Mouse (Mus musculus) adrenal gland, postnatal 0 days (tissue): ENCODE measurements around the gene 3110040N11Rik. TPM values are rescaled to one million over a fixed set of nuclear protein-coding genes. Genes with fewer than 3 reads are reported as not detected.

Experiments
- polyA plus RNA-seq: library from polyadenylated mRNA; unstranded; fragments of >200 nt; fragmentation: Nextera tagmentation; extraction: Ambion mirVana; gene quantifications from 2 replicates; pipeline ENCODE4 v1.2.1, GENCODE M21; 2015

3110040N11Rik gene
- polyA plus RNA-seq, result 84.2 and 99.0 TPM in 2 replicates

GRCm38 (mm10) chr7:81789095-81789757 lies at the start of gene 3110040N11Rik:
TSS of gene 3110040N11Rik (minus strand) at chr7:81789478.

GRCm38 (mm10) chr7:81829379-81829894 lies 40.2 kb upstream of the 3110040N11Rik start, which contains the start of gene Btbd1:
TSS of gene Btbd1 (minus strand) at chr7:81829431.

GRCm38 (mm10) chr7:81762180-81763109 lies 26.8 kb downstream of the 3110040N11Rik start, which contains the start of gene Ramac:
TSS of gene Ramac (plus strand) at chr7:81762925.

Other genes with a start within 250 kb of the 3110040N11Rik start
- 0.06 and 0.46 TPM in 2 replicates for gene Fsd2, start 222.5 kb downstream of the 3110040N11Rik start, polyA plus RNA-seq
- 5.2 and 7.7 TPM in 2 replicates for gene Whamm, start 218.2 kb downstream of the 3110040N11Rik start, polyA plus RNA-seq
- 2.4 and 3.3 TPM in 2 replicates for gene Homer2, start 82.0 kb downstream of the 3110040N11Rik start, polyA plus RNA-seq
- 168 and 170 TPM in 2 replicates for gene Ramac, start 26.6 kb downstream of the 3110040N11Rik start, polyA plus RNA-seq
- gene Btbd1, start 40.0 kb upstream of the 3110040N11Rik start, polyA plus RNA-seq, result 59.2 and 91.6 TPM in 2 replicates
- gene Gm10160, start 66.3 kb upstream of the 3110040N11Rik start, polyA plus RNA-seq, result not detected in 2 replicates
- gene Tm6sf1, start 69.5 kb upstream of the 3110040N11Rik start, polyA plus RNA-seq, result 9.0 TPM in 2 replicates
- 13.2 and 17.3 TPM in 2 replicates for gene Hdgfl3, start 145.0 kb upstream of the 3110040N11Rik start, polyA plus RNA-seq
- 1.2 and 1.8 TPM in 2 replicates for gene Bnc1, start 202.8 kb upstream of the 3110040N11Rik start, polyA plus RNA-seq